Mouse (Mus musculus) hematopoietic stem cell, adult 5-6 weeks (primary cell): Measurements from ENCODE around the gene Gata1. TPM values are rescaled to one million over a fixed set of nuclear protein-coding genes. Genes with fewer than 3 reads are reported as not detected.
"Not testable (repeated sequence)": the region's sequence is repeated elsewhere in the genome, so short reads cannot be mapped to it uniquely, and the experiment has no call there.

Source experiments
- ATAC-seq, 2 experiments: fragments of 125-278 bp in 1 of 2; replicated peaks in 1 of 2; 2 replicates each; pipeline ENCODE4 v1.8.0; 2016 to 2017; ENCODE audit warnings: inconsistent platforms in 2 of 2, mild to moderate bottlenecking in 2 of 2, moderate number of reproducible peaks in 2 of 2, low read depth in 1 of 2, moderate TSS enrichment in 1 of 2; ENCODE audit not compliant: low FRiP score in 2 of 2, poor library complexity in 2 of 2, severe bottlenecking in 2 of 2, insufficient read depth in 1 of 2, low TSS enrichment in 1 of 2
- total RNA-seq: library from RNA; stranded (forward); fragments of 172-1452, 232-1000 nt; gene quantifications from 2 replicates; pipeline ENCODE4 v1.2.3, GENCODE M21; 2017

Gata1 gene
- 8.6 and 19.1 TPM in 2 replicates for total RNA-seq

DNA sequence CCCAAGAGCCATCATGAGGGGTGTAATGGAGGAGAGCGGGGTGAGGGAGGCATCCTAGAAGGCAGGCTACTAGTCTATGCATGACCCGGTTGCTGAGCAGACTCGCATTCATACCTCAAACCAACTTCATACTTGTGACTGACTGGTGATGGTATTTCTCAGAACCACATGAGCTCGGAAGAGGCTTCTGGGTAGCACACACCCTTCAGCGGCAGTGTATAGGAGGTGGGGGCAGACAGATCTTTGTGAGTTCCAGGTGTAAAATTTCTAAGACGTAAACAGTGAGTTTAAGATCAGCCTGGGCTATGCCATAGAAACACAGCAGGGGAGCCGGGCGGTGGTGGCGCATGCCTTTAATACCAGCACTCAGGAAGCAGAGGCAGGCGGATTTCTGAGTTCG lies at the start of gene Gata1:
Gene Gata1 (minus strand): TSS at position 180 of the 400 bp plus-strand sequence.
- ATAC-seq: no peak

DNA sequence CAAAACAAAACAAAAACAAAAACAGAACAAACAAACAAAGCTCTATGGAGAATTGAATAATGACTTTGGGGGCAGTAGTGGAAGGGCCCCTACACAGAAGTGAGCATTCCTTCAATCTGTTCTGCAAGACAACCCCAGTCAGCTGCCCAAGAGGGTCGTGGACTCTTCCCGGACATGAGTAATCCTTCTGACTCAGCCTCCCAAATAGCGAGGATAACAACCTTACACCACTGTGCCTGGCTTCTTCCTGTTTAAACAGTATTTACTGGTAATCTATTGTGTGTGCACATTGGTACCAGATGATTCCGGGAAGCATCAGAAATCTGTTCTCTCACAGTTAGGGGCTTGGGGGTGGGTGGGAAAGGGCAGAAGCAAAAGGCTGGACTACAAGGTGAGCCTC lies 48.9 kb upstream of the Gata1 start:
- no peak for ATAC-seq

GRCm38 (mm10) chrX:8024795-8025194 lies 46.9 kb upstream of the Gata1 start:
- no peak for ATAC-seq

DNA sequence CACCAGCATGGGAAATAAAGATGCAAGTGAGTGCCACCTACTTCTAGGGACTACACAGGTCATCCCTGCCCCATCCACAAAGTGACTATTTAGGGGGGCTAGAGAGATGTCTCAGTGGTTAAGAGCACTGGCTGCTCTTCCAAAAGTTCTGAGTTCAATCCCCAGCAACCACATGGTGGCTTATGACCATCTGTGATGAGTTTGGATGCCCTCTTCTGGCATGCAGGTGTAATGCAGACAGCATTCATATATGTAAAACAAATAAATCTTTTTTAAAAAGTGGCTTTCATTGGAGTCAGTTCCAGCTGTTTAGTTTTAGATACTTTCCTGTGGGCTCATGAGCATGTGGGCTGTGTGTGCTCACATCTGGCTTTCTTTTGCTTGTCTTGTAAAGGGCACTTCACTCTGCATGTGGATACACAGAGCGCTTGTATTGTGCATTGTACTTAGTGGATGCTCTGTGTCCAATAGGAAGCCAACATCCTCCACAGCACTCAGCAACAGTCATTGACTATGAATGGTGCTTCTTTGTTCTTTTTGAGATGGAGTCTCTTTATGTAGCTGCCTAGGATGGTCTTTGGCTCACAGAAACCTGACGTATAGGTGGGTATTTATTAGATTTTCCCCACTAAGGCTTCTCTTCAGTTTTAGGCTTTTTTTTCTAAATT lies 42.4 kb upstream of the Gata1 start:
- ATAC-seq: no peak

GRCm38 (mm10) chrX:8018286-8018685 lies 40.4 kb upstream of the Gata1 start, which contains the start of gene Glod5:
Glod5 (minus strand) TSS chrX:8018492.
- no peak for ATAC-seq

- ATAC-seq: no peak
Measured at GRCm38 (mm10) chrX:8017142-8017541, 39.3 kb upstream of the Gata1 start.

DNA sequence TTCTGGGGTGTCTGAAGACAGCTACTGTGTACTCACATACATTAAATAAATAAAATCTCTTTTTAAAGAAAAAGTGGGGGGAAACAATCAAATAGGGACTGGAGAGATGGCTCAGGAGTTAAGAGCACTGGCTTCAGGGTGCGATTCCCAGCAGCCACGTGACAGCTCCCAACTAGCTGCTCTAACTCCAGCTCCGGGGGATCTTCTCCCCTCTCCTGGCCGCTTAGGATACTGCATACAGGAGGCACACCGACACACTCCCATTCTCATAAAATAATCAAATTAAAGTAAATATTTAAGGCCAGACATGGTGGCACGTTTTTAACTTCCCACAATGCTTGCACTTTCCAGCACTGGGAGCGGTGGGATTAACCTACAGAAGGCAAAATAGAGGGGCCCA lies 37.8 kb upstream of the Gata1 start:
- not testable (repeated sequence) for ATAC-seq

DNA sequence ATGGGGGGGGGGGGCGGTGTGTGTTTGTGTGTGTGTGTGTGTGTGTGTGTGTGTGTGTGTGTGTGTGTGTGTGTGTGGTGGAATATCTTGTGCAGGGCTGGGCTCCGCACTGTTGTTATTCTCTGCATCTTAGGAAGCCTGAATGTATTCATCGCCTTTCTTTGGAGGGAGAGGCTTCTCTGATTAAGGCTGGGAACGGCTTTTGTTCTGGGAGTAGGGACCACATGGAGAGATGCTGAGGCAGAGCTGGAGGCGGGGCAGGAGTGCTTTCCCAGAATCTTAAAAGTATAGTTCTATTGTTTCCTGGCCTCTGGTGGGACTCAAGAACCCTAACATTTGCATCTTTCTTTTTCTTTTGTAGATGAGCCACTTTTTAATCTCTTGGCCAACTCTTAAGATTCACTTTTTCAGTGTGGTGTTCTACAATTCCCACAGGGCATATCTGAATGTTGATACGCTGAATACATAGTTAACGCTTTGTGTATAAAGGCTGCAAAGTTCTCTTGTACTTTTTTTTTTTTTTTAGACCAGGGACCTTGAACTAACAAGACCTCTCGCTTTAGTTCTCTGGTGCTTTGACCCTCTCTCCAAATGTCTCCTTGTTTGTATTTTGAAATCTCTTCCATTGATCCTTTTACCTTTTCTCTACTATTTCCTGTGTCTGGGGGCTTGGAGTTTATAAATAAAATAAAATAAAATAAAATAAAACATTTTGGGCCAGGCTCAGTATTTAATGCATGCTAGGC lies 35.9 kb upstream of the Gata1 start:
- no peak for ATAC-seq

DNA sequence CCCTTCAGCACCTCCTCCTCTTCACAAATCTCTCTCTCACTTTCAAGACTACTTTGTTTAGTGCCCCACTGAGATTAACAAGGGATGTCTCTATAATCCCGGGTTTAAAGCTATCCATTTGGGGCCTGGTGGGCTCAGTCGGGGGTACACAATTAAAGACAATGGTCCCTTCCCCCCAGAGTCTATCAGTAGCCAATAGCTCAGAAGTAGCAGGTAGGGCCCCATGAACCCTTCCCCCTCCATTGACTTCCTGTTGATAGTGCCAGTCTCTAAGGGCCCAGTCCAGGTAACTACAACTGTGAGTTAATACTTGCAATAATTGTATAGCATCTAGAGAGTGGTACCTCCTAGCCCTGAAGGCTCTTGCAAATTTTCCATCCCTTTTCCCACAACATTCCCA lies 35.3 kb upstream of the Gata1 start:
- ATAC-seq: no peak

GRCm38 (mm10) chrX:8009356-8009755 lies 31.5 kb upstream of the Gata1 start:
- ATAC-seq: not testable (repeated sequence)

- no peak for ATAC-seq
Measured at GRCm38 (mm10) chrX:8008543-8008942, 30.7 kb upstream of the Gata1 start.

DNA sequence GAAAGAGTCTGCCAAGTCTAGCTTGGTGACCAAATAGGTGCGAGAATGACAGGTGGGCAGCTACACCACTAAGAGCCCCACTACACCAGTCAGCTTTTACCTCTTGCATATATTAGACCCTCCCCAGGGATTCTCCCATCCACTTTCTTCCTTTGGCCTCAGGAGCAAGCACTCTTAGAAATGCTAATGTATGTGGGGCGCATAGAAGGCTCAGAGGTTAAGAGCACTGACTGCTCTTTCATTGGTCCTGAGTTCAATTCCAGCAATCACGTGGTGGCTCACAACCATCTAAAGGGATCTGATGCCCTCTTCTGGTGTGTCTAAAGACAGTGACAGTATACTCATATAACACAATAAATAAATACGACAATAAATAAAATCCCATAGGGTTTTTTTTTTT lies 25.1 kb upstream of the Gata1 start:
- ATAC-seq: no peak

DNA sequence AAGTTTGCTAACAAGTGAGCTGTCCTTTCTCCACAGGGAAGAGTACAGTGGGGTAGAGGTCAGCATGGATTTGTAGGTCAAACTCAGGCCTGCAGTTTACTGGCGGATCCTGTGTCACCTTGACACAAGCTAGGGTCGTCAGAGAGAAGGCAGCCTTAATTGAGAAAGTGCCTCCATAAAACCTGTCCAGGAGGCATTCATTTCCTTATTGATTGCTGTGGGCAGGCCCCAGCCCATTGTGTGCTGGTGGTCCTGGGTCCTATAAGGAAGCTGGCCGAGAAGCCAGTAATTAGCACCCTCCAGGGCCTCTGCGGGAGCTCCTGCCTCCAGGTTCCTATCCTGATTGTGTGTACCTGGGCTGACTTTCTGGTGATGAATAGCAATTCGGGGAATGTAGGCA lies 24.1 kb upstream of the Gata1 start:
- no peak for ATAC-seq

DNA sequence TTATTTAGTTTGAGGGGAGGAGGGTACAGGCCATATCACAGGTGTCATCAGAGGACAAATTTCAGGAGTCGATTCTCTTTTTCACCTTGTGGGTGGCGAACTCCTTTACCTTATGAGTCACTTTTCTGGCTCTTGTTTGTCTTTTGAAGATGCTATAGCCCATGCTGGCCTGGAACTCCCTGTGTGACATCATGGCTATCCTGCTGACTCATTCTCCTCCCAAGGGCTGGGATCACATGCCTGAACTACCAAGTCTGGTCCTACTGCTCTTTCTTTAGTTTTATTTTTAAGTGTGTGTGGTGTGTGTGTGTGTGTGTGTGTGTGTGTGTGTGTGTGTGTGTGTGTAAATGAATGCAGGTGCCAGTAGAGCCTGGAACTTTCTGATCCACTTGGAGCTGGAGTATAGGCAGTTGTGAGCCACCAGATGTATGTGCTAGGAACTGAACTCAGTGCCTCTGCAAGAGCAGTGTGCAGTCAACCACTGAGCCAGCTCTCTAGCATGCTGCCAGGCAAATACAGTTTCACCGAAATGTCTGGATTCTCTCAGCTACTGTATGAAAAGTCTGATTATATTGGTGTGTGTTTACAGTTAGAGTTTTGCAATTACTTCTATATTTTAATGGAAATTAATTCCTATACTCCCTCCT lies 22.8 kb upstream of the Gata1 start:
- ATAC-seq: no peak

GRCm38 (mm10) chrX:7993068-7993735 lies 15.3 kb upstream of the Gata1 start:
- peak in 1 of 2 experiments; percentile 17; a peak in 1 of 4 replicates for ATAC-seq

DNA sequence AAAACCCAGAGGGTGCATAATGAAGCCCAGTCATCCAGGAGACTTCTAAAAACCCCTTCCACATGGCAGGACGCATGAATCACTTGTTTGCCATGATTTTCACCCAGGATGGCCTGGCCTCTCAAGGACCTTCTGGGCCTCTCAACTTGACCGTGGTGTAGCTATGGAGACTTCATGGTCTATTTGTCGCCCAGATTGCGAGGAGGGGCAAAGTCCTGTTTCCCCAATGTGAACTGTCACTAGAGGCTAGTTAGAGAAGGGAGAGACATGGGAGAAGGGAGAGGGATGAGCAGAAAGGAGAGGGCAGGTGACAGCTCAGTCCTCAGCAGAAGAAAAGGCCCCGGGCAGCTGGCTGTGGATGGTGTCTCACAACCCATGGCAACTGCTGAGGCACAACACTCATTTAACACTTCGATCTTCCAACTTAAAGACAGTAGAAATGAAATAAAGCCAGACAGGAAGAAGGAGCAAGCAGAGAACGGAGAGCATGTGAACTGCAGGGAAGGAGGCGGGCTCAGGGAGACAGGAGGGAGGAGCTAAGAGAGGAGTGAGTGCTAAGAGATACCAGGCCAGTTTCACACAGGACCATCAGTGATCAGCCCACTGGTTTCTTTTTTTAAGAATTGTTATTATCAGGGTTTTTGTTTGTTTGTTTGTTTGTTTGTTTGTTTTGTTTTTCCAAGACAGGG lies 14.7 kb upstream of the Gata1 start:
- no peak for ATAC-seq

DNA sequence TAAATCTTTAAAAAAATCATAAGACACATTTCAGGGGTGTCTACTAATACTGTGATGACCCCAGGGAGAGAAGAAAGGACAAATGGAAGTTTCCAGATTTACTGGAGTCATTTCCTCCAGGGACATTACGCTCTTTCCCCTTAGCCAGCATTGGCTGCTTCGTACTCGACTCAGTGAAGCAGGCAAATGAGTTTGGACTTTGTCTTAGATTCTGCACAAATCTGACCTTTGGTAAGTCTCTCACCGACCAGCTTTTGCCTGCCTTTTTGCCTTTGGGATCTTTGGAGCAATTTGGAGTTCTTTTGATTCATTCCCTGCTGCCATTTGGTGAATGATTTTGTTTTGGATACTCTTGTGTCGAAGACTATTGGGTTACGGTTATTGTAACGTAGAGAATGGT lies 3.5 kb upstream of the Gata1 start:
- ATAC-seq: no peak
